Mouse (Mus musculus) forebrain, embryonic 15.5 days (tissue): ENCODE measurements around the gene Ppbp. TPM values are rescaled to one million over a fixed set of nuclear protein-coding genes. Genes with fewer than 3 reads are reported as not detected.
"Not testable (repeated sequence)": the region's sequence is repeated elsewhere in the genome, so short reads cannot be mapped to it uniquely, and the experiment has no call there.

Source experiments
- ATAC-seq: fragments of 200-750 bp; cut with Nextera tagmentation; replicated peaks from 2 replicates; pipeline ENCODE4 v1.8.0; 2017; ENCODE audit warnings: mild to moderate bottlenecking, moderate TSS enrichment, moderate library complexity
- H3K27ac ChIP-seq: fragments of 300-500 bp; sonication (generic); replicated peaks from 2 replicates; pipeline ENCODE4 v1.5.1; 2015; ENCODE audit warnings: mild to moderate bottlenecking, inconsistent platforms
- H3K27me3 ChIP-seq: fragments of 300-500 bp; sonication (generic); 2 replicates; pipeline ENCODE4 v1.6.1; 2015; ENCODE audit warnings: inconsistent platforms
- H3K36me3 ChIP-seq: fragments of 300-500 bp; sonication (generic); 2 replicates; pipeline ENCODE4 v1.6.1; 2015; ENCODE audit warnings: mild to moderate bottlenecking, inconsistent platforms
- H3K4me1 ChIP-seq: fragments of 300-500 bp; sonication (generic); 2 replicates; pipeline ENCODE4 v1.6.1; 2015; ENCODE audit warnings: inconsistent platforms
- H3K4me2 ChIP-seq: fragments of 300-500 bp; sonication (generic); replicated peaks from 2 replicates; pipeline ENCODE4 v1.6.1; 2015; ENCODE audit warnings: mild to moderate bottlenecking, inconsistent platforms
- H3K4me3 ChIP-seq: fragments of 300-500 bp; sonication (generic); 2 replicates; pipeline ENCODE4 v1.5.1; 2015; ENCODE audit warnings: mild to moderate bottlenecking, inconsistent platforms
- H3K9ac ChIP-seq: fragments of 300-500 bp; sonication (generic); replicated peaks from 2 replicates; pipeline ENCODE4 v1.6.1; 2015; ENCODE audit warnings: mild to moderate bottlenecking, inconsistent platforms
- H3K9me3 ChIP-seq: fragments of 300-500 bp; sonication (generic); 2 replicates; pipeline ENCODE4 v1.6.1; 2016; ENCODE audit warnings: inconsistent platforms
- WGBS: fragments of 180-500 bp; shearing (Covaris S2); methylation state at CpG from one replicate; pipeline ENCODE4 v1.1.7; 2015; ENCODE audit warnings: mixed read lengths; 5-methylcytosine and 5-hydroxymethylcytosine counted together
- microRNA-seq: library from miRNA; unstranded; fragments of <30 nt; microRNA quantifications from one replicate; pipeline ENCODE4, GENCODE M21; 2016
- polyA plus RNA-seq: library from polyadenylated mRNA; unstranded; fragments of >200 nt; fragmentation: Nextera tagmentation; extraction: Ambion mirVana; gene quantifications from 2 replicates; pipeline ENCODE4 v1.2.1, GENCODE M21; 2015

Gene Ppbp
- polyA plus RNA-seq, 1 experiment from 2014 or later, result 0.52 TPM

- H3K4me2 ChIP-seq, result no peak within 1 kb of the TSS
- no peaks in the 10 kb centered on the region for H3K27me3 ChIP-seq
- no peak within 1 kb of the TSS for H3K27ac ChIP-seq
- H3K9ac ChIP-seq, result no peak within 1 kb of the TSS
- no peaks in the 10 kb centered on the region for H3K36me3 ChIP-seq
- WGBS, result 57% methylated on average over 5 of the region's 5 CpGs
- H3K9me3 ChIP-seq, result no peaks in the 10 kb centered on the region
- ATAC-seq, result no peak
- no peaks in the 10 kb centered on the region for H3K4me1 ChIP-seq
- H3K4me3 ChIP-seq, result no peak within 1 kb of the TSS
Observed at GRCm38 (mm10) chr5:90794195-90794625, 25.9 kb downstream of the Ppbp start, which contains the start of gene Cxcl15. Cxcl15 (plus strand) TSS chr5:90794534.

- not testable (repeated sequence) for ATAC-seq, H3K9ac ChIP-seq, H3K36me3 ChIP-seq, H3K27me3 ChIP-seq, H3K4me2 ChIP-seq, H3K27ac ChIP-seq, H3K4me1 ChIP-seq, H3K4me3 ChIP-seq, H3K9me3 ChIP-seq
- WGBS, result 87% methylated on average over 2 of the region's 2 CpGs
Observed at GRCm38 (mm10) chr5:90795392-90795791, 27.1 kb downstream of the Ppbp start.

- H3K36me3 ChIP-seq, result no peaks in the 10 kb centered on the region
- ATAC-seq, result no peak
- no peaks in the 10 kb centered on the region for H3K9me3 ChIP-seq
- H3K27ac ChIP-seq, result no peak overlapping the region
- no peaks in the 10 kb centered on the region for H3K27me3 ChIP-seq
- no peak overlapping the region for H3K4me3 ChIP-seq
- no peak overlapping the region for H3K9ac ChIP-seq
- no peak overlapping the region for H3K4me2 ChIP-seq
- H3K4me1 ChIP-seq, result no peaks in the 10 kb centered on the region
Observed at GRCm38 (mm10) chr5:90804574-90804973, 36.3 kb downstream of the Ppbp start.

GRCm38 (mm10) chr5:90806050-90806449 lies 37.7 kb downstream of the Ppbp start:
- Histone ChIP-seq H3K9me3 (no peaks in the 10 kb centered on the region), H3K27me3 (no peaks in the 10 kb centered on the region), H3K36me3 (no peaks in the 10 kb centered on the region), H3K4me1 (no peaks in the 10 kb centered on the region), H3K4me2 (no peak overlapping the region), H3K27ac (no peak overlapping the region), H3K9ac (no peak overlapping the region), H3K4me3 (no peak overlapping the region)
- no peak for ATAC-seq

- Histone ChIP-seq H3K4me2 (no peak overlapping the region), H3K4me1 (no peaks in the 10 kb centered on the region), H3K27ac (no peak overlapping the region), H3K9ac (no peak overlapping the region), H3K4me3 (no peak overlapping the region), H3K9me3 (no peaks in the 10 kb centered on the region), H3K27me3 (no peaks in the 10 kb centered on the region), H3K36me3 (no peaks in the 10 kb centered on the region)
- 80% methylated on average over 3 of the region's 3 CpGs for WGBS
- no peak for ATAC-seq
Observed at GRCm38 (mm10) chr5:90807176-90807950, 39.0 kb downstream of the Ppbp start.

Small RNA genes lying within 50 kb of the gene (microRNA-seq; reads per million reads assigned to microRNA genes)
- not detected for gene Gm24322

Other genes starting within 250 kb of the Ppbp start
- not detected in 2 replicates for gene Afm, start 249.6 kb upstream of the Ppbp start, polyA plus RNA-seq
- 0.10 TPM in 1 of 2 replicates, not detected in the other for gene 5830473C10Rik, start 207.4 kb upstream of the Ppbp start, polyA plus RNA-seq
- gene Rassf6, start 127.9 kb upstream of the Ppbp start, polyA plus RNA-seq, result 0.14 and 0.43 TPM in 2 replicates
- gene Cxcl5, start 9.2 kb upstream of the Ppbp start, polyA plus RNA-seq, result 0.10 TPM in 1 of 2 replicates, not detected in the other
- 28.0 and 30.4 TPM in 2 replicates for gene Pf4, start 3.9 kb downstream of the Ppbp start, polyA plus RNA-seq
- gene Cxcl3, start 17.6 kb downstream of the Ppbp start, polyA plus RNA-seq, result not detected in 2 replicates
- not detected in 2 replicates for gene Cxcl15, start 26.0 kb downstream of the Ppbp start, polyA plus RNA-seq
- 0.24 TPM in 1 of 2 replicates, not detected in the other for gene Cxcl1, start 122.7 kb downstream of the Ppbp start, polyA plus RNA-seq
- not detected in 2 replicates for gene Cxcl2, start 135.4 kb downstream of the Ppbp start, polyA plus RNA-seq
- 69.0 and 70.5 TPM in 2 replicates for gene Mthfd2l, start 162.6 kb downstream of the Ppbp start, polyA plus RNA-seq